Mouse (Mus musculus): ENCODE results near the gene Mgll. TPM values are rescaled to one million over a fixed set of nuclear protein-coding genes. Genes with fewer than 3 reads are reported as not detected.

The Mgll gene
- total RNA-seq, 4 experiments from 2014 or later, result 25.6 to 43.3 (median 29.4) TPM

DNA sequence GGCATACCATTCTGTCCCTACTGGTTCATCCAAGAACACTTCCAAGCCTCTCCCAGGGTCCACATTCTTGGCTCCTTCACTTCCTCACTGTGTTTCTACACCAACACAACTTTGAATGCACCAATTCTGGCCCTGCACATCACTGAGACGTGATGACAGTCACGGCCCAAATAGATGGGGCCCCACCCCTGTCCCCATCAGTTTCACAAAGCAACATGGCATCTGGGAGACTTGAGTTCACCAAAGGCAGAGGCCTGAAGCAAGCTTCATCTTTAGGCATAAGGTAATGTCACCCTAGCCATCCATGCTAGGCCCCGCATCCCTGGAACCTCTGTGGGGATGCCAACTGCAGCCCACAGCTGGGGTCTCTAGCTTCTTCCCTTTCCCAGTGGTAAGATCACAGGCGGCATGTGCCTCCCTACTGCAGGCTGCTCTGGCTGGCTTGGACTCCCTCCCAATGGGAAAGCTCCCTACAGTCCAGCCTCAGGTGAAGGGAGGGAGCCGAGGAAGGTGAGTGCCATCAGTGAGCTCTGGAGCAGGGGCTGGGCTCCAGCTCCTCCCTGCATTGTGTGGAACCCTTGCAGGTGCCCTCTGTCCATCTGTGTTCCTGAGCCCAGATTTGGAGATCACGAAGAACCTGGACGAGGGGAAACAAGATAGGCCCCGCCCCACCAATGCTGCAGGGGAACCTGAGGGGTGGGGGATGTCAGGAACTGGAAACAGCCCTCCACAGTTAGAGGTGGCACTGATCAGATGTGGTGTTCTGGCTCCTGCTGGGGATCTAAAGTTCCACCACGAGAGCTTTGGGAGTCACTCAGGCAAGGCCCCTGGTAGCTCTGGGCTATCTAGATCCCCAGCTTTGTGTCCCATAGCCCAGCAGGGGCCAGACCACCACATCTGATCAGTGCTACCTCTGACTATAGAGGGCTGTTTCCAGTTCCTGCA lies 119.8 kb downstream of the Mgll start:
- no peak for DNase-seq (ENCODE audit: low spot score in 2 of 2)

DNA sequence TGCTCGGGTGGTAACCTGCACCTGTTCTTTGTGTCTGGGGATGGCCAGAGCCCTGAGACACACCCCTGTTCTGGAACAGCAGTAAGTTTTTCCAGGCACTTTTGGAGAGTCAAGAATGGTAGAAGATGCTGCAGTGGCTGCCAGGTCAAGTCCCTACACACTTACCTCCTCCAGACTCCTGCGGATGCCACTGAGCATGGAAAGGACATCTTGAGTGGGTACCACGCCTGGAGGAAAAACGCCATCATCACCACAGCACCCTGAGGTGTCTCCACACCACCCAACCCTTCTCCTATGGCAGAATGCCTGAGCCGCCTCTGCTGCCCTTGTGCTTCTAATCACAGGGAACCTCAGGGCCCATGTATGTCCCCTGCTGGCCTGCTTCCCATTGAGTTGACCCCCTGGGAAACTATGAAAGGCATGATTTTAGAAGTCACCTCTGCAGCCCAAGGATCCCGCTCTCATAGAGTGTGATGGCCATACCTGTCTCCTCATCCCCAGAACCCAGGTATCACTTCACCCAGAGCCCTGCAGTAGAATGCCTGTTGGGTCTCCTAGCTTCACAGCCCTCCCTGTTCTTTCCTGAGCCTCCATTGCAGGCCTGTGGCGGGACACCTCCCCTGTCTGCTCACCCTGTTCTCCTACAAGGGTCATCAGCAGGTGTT lies 120.8 kb downstream of the Mgll start:
- no peak for DNase-seq (ENCODE audit: low spot score in 2 of 2)

DNA sequence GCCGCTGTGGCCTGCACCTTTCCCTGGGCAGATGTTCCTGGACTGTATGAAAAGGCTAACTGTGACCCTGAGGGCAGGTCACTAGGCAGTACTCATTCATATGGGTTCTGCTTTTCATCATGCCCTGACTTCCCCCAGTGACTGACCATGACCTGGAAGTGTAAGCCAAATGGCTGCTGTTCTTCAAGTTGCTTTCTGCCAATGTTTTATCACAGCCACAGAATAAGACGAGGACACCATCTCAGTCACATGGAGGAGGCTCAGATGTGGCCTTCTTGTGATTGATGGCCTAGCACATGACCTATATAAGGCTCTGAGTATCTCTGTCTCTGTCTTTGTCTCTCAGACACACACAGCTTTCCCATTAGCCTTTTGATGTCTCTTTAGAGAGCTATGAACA lies 123.4 kb downstream of the Mgll start:
- DNase-seq (ENCODE audit: low spot score in 2 of 2), result no peak

DNA sequence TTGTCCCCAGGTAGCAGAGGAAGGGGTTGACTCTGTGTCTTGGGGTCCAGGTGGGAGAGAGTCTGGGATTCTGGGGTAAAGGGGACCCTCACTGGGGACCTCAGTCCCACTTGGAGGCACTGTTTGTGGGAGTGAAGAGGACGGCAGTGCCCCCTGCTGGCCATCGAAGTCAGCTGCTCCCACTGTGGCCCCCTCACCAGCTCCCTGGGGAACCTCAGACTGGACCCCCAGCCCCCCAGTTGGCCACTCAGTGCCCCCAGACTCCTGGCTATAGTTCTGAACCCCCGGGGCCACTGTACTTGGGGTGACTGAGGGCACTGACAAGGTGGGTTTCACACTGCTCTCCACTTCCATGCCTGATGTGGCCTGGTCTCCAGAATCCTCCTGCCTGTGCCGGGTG lies 125.1 kb downstream of the Mgll start:
- DNase-seq (ENCODE audit: low spot score in 2 of 2), result no peak

DNA sequence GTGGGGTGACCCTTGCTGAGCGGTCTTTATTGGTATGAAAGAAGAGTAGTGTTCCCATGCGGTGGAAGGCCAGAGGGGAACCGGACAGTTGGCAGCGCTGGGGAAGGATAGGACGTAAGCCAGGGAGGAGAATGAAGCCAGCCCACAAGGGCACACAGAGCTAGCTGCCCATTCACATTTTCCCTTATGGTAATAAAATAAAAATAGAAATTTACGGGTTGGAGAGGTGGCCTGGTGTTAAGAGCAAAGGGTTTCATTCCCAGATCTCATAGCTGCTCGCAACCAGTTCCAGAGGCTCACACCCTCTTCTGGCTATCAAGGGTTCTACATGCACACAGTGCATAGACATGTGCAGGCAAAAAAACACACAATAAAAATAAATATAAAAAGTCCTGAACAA lies 125.8 kb downstream of the Mgll start:
- DNase-seq (ENCODE audit: low spot score in 2 of 2), result peak; percentile 49 to 54

DNA sequence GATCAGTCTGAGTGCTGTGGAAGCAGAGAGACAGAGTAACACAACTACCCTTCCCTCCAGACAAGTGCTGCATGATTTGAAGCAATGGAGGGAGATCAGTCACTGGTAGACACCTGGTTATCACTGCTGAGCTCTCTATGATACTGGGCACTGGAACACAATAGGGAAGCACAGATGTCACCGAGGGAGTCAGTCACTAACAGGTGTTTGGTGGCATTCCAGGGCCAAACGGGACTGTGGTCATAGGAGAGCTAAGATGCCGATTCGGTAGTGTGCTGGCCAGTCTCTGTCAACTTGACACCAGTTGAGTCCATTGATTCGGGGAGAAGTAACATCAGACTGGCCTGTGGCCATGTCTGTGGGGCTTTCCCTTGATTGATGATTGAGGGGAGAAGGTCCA lies 130.3 kb downstream of the Mgll start:
- no peak for DNase-seq (ENCODE audit: low spot score in 2 of 2)

DNA sequence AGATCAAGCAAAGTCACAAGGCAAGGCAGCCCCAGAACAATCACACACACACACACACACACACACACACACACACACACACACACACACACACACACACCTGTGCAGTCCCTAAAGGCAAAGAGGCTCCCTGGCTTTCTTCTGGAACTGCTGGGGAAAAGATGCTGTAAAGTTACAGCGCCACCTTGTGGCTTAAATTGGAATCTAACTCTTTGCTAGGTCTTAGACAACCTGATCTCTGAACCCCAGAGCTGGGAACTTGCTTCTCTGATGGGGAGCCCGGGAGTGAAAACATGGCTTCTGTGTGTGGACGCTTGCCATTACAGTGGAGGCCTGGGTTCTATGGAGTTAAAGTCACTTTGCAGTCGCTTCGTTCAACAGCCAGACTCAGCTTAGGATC lies 131.4 kb downstream of the Mgll start:
- peak in 1 of 2 experiments; percentile 51 for DNase-seq (ENCODE audit: low spot score in 2 of 2)

DNA sequence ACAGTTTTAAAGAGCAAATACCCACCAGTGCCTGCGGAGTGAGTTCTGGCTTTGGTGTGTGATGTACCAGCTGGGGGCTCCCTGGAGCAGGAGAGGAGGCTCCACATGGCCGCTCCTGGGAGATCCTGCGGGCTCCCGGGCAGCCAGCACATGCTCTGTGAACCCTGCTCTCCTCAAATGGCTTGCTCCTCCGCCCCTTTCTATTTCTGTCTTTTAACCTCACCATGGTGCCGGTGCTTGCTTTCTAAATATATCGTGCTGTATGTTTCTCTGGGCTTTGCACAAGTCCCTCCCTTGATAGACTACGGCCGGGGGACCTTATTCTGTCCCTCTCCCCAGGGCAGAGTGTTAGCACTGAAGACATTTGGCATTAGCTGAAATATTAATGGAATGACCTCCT lies 133.0 kb downstream of the Mgll start:
- peak; percentile 60 to 79 for DNase-seq (ENCODE audit: low spot score in 2 of 2)

DNA sequence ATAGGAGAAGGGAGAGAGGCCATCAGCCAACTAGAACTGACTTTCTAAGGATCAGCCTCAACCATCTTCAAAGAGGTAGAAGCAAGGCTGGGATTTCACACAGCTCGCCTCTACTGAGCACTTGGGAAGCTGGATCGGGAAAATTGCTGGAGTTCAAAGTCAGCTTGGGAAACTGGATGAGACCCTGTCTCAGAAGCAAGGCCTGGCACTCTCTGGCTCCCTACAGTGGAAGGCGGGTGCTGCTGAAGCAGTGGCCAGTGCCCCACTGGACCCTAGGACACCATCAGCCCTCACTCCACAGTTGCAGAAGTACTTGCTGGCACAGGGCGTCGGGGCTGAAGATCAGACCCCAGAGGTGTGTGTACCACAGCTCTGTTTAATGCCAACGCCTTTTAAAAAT lies 133.6 kb downstream of the Mgll start:
- no peak for DNase-seq (ENCODE audit: low spot score in 2 of 2)

DNA sequence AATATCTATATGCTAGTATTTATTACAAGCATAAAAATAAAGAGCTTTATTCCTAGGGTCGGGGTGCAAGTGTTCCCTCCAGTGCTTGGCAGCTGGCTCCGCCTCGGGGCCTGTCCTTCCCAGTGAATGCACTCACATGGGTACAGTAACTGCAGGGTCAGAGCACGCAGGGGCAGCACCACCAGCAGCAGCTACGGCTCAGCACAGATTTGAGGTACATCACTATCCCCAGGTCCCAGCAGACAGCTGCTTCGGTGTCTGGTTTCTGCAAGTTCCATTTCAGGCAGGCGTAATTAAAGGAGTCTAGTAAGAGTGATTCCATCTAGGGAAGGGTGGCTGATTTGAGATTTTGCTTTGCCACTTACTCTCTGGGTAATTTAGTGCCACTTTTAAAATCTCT lies 134.1 kb downstream of the Mgll start:
- peak in 1 of 2 experiments; percentile 47 for DNase-seq (ENCODE audit: low spot score in 2 of 2)

DNA sequence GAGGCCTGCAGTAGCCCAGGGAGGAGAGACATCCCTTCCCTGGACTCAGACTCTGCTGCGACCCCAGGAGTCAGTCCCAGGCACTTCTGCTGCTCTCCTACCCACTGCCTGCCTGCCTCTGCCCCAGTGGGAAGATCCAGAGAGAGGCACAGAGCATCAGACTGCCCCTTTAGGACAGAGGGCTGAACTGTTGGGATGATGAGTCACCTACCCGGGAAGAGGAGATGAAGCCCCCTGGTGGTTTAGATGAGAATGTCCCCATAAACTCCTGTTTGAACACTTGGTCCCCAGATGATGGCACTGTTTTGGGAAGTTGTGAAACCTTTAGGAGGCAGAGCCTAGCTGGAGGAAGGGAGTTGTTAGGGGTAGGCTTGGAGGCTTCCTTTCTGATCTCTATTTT lies 136.7 kb downstream of the Mgll start:
- DNase-seq (ENCODE audit: low spot score in 2 of 2), result no peak

DNA sequence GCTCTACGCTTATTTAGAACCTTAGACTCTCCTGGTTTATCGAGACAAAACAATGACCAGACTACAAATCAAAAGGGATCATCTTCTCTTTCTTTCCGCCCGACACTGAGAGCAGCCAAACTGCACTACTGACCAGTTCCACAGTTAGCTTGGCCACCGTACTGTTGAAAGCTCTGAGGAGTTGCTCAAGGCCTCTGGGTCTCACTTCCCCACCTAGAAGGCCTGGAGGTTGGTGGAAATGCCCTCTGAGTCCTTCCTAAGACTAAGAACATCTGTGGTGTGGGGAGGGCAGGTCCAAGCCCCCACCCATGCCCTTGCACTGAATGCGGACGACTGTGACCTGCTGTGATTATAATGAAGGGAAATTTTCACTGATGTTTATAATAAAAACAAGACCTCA lies 141.5 kb downstream of the Mgll start:
- no peak for DNase-seq (ENCODE audit: low spot score in 2 of 2)

DNA sequence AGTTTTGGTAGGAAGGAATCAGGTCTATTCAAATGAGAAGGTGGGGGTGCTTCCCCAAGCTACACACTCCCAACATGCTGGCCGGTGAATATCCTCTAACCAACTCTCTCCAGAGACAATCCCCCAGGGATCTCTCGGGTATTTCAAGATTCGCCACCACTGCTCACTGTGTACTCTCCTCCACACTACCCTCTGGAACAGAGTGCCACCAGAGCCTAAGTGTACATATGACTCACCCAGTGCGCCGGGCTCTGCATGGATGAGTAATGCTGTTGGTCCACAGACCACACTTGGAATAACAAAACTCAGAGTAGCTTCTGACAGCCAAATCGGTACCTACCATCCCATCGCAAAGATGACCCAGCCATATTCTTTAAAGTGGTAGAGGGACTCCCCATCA lies 145.2 kb downstream of the Mgll start:
- no peak for DNase-seq (ENCODE audit: low spot score in 2 of 2)

DNA sequence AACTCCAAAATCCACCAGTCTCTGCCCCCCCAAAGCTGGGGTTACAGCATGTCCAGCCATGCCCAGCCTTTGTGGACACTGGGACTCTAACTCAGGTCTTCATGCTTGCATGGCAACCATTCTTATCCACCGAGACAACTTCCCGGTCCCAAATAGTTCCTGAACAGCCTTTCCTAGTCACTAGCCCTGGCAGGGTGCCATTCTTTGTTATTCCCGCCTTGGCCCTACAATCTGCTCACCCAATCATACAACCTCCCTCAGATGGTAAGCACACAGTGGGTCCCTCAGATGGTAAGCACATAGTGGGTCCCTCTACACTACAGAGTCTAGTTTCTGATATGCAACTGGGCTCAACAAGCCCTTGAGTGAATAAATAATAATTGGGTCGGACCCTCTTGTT lies 146.4 kb downstream of the Mgll start:
- DNase-seq (ENCODE audit: low spot score in 2 of 2), result no peak

DNA sequence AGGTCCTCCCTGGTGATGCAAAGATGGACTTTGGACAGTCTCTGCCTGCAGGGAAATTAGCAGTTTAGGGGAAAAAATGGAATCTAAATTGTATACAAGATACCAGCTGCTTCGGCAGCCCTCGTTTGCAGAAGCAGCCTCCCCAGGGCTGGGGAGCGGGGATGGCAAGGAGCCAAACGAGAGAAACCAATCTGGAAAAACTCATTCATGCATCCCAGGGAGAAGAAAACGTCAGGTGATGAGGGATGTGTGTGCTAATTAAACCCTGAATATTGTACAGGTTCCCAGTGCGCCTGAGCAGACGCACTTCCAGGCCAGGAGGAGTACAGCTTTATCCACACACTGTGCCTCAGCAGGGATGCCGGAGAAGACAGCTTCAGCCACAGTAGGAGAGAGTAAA lies 147.3 kb downstream of the Mgll start:
- DNase-seq (ENCODE audit: low spot score in 2 of 2), result no peak

DNA sequence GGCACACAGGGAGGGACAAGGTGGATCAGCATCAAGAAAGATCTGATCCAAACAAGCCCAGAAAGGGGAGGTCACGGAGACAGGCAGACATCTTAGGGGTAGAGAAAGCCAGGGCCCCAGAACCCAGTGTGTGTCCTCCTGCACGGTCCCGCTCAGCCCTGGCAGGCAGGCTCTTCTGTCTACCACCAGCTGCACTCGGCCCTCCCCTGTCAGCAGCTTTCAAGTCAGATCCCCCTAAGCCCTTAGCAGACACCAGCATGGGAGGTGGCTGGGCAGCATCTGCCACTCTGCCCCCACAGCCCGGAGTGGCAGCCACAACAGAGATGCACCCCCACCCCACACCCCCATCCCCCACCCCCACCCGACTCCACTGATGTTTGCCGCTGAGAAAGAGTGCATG lies 148.6 kb downstream of the Mgll start:
- DNase-seq (ENCODE audit: low spot score in 2 of 2), result no peak

DNA sequence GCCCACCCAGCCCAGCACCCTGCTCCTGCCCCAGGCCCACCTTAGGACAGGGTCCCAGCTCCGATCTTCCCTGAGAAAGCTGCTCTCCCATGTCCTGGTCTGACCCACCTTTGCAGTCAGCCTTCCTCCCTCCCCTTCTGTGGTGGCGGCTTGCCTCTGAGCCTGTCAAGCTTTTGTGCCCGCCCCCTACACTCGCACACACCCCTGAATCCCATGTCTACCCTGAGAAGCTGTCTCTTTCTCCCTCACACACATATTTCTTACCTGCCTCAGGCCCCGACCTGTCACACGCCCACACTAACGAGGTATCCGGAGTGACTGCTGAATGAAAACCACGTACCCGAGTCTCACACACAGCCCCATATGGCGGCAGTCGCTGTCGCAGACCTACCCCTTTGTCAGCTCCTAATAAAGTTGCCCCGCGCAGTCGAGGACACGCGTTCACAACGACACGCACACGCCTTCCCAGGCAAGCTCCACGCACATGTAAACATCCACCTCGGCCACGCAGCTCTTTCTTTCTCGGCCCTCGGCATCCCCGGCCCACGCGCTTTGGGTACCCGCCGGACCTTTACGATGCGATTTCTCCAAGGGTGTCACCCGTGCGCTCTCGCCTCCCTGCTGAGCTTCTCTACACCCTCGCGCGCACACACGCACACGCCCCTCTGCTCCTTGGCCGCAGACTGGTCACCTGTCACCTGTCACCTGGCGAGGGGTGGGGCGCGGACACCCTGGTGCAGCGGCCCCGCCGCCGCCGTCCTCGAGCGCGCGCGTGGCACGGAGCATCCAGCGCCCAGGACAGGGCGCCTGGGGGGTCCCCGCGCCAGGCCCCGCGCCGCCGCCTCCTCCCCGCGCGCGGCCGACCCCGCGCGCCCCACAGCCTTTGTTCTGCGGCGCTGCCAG lies 150.0 kb downstream of the Mgll start:
- no peak for DNase-seq (ENCODE audit: low spot score in 2 of 2)

DNA sequence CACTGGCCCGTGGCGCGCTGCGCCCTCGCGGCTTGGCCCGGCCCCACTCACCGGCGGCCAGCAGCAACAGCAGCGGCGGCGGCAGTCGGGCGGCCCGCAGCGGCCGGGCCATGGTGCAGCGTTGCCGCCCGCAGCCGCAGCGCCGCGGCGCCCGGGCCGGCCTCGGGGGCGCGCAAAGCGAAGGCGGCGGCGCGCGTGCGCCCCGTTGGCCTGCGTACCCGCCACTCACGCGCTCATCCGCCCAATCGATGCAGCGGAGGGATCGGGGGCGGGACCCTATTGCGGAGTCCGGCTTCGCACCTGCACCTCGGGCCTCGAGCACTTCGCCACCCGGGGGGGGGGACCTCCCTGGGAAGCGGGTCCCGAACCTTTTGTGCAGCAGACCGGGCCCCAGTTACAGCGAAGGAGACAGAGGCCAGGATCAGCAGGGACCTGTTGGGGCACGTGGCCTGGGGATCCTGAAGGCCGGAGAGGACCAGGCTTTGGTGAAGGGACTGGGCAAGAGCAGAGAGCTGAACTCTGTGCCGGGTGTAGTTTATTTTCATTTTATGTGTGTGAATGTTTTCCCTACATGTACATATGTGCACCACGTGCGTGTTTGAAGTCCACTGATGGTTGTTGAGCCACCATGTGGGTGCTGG lies 150.8 kb downstream of the Mgll start, which contains the start of gene Podxl2:
Gene Podxl2 (minus strand): TSS at position 177 of the 641 bp plus-strand sequence.
- DNase-seq (ENCODE audit: low spot score in 2 of 2), result peak; percentile 63 to 72

All from gastrocnemius, adult 8-10 months (tissue).